Mouse (Mus musculus) retina, embryonic 14.5 days (tissue): ENCODE measurements around the gene Alkal2.

Experiments used
- DNase-seq: peaks from one replicate; pipeline ENCODE4 v3.0.0-alpha.2; 2015; ENCODE audit warnings: low spot score

Gene Alkal2

DNA sequence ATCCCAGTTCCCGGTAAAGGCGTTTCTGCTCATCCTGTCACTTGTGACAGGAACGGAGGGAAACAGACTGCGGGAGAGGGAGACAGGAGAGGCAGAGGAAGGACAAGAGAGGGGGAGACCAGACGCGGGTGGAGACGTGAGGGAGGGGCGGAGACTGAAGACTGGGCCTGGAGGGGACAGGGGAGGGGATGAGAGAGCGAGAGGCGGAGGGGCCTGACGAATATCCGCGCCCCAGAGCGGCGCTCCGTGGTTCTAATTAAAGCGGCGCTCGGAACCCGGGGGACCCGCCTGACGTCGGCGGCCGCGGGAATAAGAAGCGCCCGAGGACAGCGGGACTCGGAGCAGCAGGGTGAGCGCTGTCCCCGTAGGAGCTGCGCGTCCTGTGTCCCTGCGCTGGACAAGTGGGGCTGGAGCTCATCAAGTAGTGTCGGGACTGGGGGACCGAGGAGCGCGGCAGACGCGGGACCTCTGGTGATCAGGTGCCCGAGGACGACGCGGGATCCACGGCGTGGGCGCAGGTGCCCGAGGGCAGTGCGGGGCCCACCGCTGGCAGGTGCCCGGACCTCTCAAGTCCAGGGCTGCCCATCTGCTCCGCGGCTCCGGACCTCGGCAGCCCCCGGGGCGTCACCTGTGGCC, at the start of gene Alkal2:
Alkal2 (plus strand) TSS at position 337 of the 636 bp plus-strand sequence.
- peak; percentile 52 for DNase-seq

DNA sequence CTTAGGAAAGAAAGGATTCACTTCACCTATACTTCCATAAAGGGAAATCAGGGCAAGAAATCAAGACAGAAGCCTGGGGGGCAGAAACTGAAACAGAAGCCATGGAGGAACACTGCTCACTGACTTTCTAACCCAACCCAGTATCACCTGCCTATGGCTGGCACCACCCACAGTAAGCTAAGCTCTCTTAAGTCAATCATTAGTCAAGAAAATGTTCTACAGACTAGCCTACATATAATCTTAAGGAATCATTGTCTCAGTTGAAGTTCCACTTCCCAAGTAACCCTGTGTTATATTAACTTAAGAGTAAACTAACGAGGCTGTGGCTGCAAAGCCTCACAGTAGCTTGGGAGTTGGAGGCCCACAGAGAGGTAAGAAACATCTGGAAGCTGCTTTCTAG, 35.6 kb upstream of the Alkal2 start:
- no peak for DNase-seq

DNA sequence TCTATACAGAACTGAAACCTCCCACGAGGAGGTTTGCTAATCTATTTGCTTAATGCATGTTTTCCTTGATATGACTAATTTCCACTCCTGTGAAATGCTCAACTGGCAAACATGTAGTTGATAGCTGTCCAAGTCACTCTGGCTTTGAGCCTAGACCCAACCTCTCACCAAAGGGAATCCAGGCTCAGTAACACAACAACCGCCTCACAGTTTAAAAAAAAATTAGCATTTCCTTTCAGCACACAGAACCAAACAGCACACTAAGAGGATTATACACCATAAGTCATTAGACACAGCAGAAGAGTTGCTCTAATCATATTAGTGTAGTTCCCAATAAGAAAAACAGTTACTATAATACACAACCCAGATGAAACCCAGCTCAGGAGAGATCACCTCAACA, 33.2 kb upstream of the Alkal2 start:
- peak; percentile 12 for DNase-seq

DNA sequence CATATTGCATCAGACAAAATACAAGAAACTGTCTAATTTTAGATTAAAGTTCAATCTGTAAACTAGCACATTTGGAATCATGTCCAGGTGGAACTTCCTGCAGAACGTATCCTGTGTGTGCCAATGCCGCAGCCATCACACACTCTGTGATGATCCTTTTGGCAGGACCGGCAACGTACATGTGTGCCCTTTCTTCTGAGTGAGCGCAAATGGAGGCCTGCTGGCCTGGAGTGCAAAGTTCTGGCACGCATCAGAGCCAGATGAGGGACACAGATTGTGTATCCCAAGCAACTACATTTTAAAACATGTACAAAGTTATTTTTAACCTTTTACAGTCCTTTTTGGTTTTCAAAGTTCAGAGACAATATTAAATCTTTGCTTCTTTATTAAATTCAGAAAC, 32.3 kb upstream of the Alkal2 start:
- peak; percentile 2 for DNase-seq

DNA sequence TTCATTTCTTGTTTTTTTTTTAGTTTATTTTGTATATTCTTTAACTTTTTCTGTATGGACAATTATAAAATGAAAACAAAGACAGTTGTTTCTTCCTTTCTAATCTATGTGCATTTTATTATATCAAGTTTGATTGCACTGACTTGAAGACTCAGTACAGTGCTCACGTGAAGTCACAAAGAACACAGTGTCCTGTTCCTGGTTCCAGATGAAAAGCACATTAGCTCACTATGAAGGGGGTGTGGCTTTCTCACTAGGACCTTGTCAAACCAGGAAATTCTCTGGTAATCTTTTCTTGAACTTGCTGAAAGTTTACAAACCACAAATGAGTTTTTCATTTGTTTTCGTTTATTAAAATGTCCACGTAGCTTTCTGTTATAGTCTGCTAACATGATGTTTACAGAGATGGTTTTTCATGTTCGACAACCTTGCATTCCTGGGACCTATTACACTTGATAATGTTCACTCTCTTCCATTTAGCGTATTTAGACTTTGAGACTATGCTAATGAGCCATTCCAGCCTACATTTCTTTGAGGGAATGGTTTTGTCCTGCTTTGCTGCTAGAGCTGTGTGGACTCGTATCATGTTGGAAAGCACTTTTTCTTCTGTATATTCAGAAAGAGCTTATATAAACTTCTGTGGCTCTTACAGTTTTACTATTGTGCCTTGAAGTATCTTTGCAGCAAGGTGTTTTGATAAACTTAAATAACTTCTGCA, 28.5 kb upstream of the Alkal2 start:
- no peak for DNase-seq

DNA sequence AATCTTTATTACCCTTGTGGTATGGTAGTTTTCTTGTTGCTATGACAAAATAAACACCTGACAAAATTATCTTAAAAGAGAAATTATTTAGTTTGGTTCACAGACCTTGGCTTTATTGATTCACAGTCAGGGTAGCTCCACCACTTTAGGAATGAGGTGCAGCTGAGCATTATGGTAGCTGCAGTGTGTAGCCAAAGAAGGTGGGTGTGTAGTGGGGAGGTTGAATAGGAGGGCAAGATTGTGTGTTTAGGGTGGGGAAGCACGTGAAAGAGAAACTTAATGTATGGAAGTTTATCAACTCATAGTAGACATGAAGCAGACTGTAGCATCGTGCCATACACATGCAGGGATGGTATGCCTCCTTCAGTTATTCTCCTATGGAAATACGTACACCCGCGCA, 27.9 kb upstream of the Alkal2 start:
- DNase-seq: no peak

DNA sequence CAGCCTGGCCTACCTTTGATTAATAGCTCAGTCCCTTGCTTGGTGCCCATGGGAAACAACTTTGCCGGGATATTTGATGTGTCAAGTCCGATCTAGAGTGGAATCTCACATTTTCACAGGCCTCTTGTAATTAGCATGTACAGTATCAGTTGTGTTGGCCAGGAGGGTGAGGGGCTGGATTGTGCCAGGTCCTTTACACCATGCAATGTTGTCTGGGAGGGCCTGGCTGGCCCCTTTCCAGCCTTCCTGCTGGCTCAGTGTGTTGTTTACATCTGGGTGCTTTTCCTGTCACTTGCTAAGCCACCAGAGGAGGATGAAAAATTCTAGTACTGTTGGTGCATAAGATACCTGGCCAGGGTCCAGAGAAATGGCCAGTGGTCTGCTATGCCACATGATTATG, 19.8 kb upstream of the Alkal2 start:
- no peak for DNase-seq

DNA sequence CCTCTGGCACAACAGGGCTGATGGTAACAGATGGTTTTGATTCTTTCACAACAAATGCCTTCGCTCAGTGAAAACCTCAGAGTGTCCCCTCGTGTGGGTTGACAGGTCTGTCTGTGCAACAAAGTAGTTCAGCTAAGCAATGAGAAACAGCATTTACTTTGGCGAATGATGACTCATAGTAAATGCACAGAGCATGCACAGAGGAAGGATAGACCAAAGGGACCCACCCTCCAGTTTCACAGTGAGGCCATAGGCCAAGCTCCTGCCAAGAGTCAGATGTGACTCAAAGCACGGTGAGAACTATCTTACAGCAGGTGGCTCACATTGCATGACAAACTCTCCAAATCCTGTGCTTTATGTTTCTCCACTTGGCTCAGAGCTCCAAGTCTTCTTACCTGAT, 18.3 kb upstream of the Alkal2 start:
- no peak for DNase-seq

DNA sequence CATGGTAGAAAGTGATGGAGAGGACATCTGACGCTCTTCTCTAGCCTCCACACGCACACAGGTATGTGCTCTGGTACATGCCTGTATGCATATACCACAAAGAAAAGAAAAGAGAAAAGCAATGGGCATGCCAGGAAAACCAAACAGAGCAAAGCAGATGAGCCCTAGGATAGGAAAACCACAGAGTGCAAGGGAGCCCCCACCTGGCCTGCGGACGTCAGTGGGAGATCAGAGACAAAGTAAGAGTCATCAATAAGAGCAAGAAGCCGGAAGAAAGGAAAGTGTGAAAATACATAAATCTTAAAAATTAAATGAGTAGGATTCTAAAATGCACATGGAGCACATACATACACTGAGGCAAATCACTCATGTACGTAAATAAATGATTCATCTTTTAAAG, 4.7 kb upstream of the Alkal2 start:
- no peak for DNase-seq

DNA sequence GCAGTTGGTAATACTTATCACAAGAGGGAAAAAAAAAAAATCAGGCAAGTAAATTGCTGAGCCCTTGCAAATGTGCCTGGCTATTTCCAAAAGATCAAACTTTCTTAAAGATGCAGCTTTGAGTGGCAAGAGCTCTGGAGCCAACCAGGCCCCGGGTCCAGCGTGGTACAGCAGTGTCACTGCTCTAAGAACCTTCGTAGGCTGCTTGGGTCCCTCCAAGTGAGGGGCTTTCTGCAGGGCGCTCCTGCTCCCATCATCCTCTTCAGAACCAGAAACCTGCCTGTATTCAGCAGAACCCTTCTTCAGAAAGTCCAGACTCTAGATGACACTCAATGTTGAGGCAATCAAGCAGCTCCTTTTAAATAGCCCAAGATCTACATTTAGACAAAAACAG, 533 bp upstream of the Alkal2 start:
- no peak for DNase-seq

DNA sequence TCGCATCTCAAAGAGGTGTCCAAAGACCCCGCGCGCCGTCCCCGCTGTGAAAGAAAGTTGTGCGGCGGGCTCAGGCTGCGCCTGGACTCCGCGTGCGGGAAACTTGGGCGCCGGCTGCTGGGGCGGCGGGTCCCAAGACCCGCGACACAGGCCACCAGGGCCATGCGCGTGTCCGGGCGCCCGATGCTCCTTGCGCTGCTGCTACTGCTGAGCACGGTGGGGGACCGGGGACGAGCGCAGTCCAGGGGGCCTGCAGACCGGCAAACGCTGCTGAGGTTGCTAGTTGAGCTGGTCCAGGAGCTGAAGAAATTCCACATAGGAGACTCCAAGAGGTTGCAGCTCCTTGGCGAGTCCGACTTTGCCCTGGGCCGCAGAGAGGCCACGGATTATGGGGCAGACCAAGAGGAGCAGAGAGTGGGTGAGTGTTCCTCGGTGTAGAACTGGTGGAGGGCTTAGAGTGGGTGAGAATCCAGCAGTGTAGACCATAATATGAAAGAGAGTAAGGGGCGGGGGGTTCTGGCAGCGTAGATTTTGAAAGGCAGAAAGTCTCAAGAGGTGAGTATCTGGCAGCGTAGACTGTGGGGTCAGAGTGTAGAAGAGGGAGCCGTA, 604 bp downstream of the Alkal2 start:
- DNase-seq: peak; percentile 16

DNA sequence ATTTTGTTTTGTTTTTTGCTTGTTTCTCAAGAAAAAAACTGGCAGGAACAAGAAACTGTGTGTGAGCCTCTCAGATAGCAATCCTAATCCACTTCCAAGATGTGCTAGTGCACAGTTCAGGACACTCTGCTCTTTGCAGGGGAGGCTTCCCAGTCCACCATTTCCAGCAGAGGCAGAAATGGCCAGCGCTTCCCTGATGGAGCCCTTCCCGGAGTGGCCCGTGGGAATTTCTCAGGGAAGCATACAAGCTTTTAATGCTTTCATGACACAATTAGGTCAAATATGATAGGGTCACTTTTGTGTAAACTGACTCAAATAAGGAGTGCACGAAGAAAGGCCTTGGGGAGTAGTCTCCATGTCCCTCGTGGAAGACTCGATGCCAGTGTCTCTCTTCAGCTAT, 1.8 kb downstream of the Alkal2 start:
- DNase-seq: no peak

DNA sequence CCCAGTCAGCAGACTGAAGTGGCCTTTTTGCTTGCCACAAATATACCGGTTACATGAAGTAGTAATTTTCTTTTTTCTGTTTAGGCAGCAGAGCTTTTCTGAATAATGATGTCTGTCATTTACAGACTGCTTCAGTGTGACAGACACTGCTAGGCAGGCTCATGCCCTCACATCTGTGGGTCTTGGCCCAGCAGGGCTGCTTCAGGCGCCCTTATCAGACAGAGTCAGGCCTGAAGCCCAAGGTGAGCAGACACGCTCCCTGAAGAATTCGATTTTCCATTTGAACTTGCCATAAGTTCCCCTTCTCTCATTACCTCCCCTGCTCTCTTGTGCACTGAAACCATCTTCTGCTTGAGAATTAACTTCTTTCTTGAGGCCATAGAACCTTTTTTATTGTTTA, 3.9 kb downstream of the Alkal2 start:
- DNase-seq: no peak

DNA sequence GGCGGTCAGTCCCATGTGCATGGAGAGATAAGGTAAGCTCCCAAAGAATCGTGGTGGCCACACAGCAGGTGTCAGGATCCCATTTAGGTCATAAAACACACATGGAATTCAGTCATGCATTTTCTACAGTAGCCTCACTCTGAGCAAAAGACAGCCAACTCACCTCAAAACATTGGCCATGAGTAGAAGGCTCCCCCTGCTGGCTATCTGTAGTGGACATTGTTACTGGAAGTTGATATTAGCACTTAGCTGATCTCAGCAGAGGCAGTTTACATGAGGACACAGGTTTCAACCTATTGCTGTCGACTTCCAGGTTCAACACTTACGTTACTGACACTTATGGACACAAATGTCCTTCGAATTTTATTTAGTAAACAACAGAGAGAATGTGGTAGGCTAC, 5.9 kb downstream of the Alkal2 start:
- DNase-seq: peak; percentile 87

DNA sequence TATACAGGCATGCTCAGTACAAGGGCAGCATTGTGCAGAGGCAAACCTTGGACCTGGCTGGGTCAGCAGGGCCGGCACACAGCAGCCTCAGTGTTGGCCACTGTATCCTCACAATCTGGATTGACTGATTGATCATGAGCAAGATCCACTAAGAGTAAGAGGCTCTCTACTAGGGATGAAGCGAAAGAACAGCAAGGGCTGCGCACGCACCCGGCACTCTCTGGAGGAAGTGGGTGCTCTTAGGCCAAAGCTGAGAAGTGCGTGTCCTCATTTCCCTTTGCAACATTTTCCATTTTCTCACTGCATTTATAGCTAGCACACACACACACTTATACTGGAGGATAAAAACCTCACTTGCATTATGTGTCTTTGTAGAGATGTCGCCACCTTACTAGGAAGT, 7.3 kb downstream of the Alkal2 start:
- DNase-seq: no peak

DNA sequence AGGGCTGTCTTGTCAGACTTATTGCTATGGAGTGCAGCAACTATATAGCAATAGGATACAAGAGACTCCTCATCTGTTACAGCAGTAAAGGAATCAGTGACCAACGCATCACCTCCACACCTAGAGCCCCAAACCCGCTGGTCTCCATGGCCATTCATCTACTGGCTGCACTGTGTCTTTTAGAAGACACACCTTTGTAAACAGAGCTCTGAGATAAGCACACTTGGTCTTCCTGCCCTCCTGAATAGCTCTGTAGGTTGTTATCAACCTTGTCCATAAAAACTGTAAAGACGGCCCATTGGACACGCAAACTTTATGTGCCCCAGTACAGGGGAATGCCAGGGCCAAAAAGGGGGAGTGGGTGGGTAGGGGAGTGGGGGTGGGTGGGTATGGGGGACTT, 12.9 kb downstream of the Alkal2 start:
- DNase-seq: no peak

DNA sequence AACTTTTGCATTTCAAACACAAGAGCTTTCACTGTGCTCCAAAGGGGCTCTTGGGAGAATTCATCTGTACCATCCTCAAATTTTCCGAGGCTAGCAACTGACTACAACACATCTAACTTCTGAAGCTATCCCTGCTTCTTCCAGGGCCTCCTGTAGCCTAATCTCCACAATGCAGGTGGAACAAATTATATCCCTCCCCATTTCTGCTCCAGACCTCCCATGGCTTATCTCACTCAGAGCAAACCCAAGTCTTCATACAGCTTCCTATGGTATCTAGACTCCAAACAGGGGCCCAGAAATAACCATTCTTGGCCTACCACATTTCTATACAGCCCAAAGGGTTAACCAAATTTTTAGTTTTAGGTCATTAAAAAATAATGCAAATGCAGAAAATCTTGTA, 24.5 kb downstream of the Alkal2 start:
- DNase-seq: no peak

DNA sequence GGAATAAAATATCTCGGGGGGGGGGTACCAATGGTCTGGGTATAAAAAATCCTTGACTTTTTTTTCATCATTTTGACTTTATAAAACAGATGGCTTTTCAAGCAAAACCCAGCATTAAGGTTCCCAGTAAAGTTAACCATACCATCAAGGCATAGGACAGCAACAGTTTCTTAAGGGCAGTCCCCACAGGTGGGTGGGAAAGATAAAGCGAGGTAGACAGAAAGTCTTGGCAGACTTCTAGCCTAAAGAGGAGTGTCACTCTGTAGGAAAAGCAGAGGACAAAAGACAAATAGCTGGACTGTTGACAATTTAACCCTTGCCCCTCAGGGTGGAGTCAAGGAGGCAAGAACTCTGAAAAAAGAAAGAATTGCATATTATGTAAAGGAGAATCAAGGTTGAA, 25.8 kb downstream of the Alkal2 start:
- no peak for DNase-seq

DNA sequence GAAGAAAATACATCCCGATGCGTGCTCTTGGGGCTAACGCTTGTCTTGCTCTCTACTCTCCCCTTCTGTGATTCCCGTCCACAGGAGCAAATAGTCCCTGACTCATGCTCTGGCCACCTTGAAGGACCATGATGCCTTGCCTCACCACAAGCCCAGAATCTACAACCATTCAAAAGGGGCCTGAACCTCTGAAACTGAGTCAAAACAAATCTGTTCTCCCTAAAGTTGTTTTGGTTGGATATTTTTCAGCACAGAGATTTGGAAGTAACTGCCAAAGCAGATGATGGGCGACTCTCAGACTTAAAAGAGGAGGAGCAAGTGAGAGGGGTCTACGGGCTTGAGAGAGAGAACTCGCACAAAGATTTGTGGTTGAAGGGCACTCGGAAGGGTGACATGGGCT, 26.7 kb downstream of the Alkal2 start:
- no peak for DNase-seq

DNA sequence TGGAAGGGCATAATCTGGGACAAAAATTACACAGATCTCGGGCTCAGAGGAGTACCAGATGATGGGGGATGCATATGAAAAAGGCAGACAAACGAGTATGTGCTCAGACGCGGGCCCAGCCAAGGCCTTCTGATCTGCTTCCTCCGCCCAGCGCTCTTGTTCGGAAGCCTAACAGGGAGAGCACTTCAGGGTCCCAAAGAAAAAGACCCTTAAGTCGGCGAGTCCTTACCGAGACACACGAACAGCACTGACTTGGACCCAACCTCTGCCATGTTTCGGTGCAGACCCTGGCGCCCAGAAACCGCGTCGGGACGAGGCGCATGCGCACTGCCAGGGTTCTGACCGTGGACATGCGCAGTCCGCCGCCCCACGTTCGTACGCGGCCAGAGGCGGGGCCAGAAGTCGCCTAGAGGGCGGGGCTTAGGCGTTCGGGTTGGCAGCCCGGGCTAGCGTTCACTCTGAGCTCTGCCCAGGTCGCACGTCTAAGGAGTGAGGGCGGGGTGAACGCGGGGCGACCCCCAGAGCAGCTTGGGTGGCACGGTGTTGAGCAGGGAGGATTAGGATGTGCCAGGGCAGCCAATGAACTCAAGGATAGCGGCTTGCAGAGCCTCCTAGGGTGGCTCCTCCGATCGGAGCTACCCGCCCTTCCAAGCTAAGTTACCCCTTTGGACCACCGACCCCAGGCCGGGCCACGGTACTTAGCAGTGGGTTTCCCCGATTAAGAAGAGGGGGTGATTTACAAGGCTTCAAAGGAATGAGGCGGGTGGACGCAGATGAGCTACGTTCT, 27.3 kb downstream of the Alkal2 start, which contains the start of the genes Acp1 and Sh3yl1:
Acp1 (minus strand) TSS at position 329 of the 787 bp plus-strand sequence.
Sh3yl1 (plus strand) TSS at position 408 of the 787 bp plus-strand sequence.
- DNase-seq: peak; percentile 97

DNA sequence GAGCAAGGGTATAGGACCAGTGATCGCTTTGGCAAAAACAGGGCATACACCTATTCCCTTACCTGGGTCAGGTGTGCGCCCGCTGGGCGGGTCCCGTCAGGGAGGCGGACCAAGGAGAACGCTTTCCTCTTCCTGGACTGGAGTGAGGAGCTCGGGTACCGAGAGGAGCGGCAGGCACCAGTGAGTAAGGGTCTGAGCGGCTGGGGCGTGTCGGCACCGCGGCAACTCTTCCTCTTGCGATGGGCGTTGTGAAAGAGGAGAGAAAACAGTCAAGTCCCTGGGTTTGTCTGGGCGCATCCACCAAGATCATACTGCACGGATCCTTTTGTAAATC, 27.9 kb downstream of the Alkal2 start:
- DNase-seq: peak; percentile 37

DNA sequence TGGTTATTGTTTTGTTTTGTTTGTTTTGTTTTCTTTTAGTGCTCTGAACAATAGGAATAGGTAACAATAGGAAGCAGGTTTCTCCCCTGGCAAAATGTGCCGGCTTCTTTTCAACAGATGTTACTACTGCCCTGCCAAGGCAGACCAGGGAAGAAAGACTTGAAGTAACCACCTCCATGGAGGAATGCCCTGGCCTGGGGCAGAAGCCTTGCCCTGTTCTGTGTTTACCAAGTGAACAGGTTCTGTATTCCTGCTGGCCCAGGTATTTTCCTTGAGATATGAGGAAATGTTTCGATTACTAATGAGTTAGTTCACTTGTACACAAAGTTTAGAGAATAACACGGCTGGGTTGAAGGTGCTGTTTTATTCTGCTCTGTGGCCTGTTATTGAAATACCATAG, 28.7 kb downstream of the Alkal2 start:
- DNase-seq: no peak

DNA sequence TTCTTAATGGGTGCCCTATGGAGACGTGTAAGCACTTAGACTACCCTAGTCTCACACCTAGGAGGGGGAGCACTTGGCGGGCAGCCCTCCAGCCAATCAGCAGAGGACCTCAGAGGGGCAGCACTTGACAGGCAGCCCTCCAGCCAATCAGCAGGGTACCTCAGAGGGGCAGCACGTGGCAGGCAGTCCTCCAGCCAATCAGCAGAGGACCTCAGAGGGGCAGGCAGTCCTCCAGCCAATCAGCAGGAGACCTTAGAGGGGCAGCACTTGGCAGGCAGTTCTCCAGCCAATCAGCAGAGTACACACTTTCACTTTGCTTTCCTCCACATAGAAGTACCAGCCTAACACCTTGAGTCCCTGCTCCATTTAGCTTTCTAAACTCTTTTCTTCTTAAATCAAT, 38.3 kb downstream of the Alkal2 start:
- no peak for DNase-seq
